In the genomic region with DNA sequence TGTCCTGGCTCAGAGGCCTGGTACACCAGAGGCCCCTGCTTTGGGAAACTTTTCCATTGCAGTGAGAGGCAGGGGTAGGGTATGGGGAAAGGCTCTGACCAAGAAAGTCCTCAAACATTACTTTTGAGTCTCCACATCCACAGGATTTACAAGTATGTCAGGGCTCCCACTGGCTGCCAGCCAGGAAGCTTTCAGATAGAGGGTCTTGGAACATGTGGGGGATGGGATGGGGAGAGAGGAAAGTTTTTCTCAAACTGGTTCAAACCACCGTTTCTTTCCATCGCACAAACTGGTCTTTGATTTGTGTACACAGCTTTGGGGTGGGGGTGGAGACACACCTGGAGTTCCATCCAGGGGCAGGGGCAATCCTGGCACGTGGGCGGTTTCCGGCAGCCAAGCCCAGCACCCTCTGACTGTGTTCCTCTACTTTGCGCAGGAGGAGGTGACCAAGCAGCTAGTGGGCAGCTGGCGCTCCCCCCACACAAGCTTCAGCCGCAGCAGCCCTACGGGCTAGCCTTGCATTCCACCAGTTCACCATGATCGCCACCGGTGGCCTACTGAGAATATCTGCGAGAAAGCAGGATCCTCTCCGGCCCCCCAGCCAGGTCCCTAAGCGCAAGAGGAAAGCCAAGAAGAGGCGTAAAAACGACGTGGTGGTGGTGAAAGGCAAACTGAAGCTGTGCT, we compare ENCODE assay signal across 9 mouse cellular contexts. TPM values are rescaled to one million over a fixed set of nuclear protein-coding genes. Genes with fewer than 3 reads are reported as not detected.
A peak's percentile ranks its signal among the peaks of the same experiment; 100 is the strongest.
DNase-seq lines count a peak whose midpoint lies in the region; ATAC-seq and TF ChIP-seq lines count a peak whose summit lies in the region.
"Had no signal": no experiment of that assay in that cellular context is flagged by ENCODE, and none has a peak within 500 bp of the region (broad histone marks: within the 10 kb centered on the region; RNA-seq: fewer than 3 reads in every experiment).

No protein-coding gene starts in this region.

- H3K9me3 ChIP-seq in heart, embryonic 15.5 days (replicated peaks): no peaks in the 10 kb centered on the region
- H3K9me3 ChIP-seq in stomach, embryonic 14.5 days (ENCODE audit: control insufficient read depth, low read depth, low read length): no peaks in the 10 kb centered on the region
- H3K9me3 ChIP-seq in stomach, postnatal 0 days (ENCODE audit: control insufficient read depth, low read length): no peaks in the 10 kb centered on the region
- H3K9me3 ChIP-seq in limb, embryonic 12.5 days: no peaks in the 10 kb centered on the region

- peaks cover 35% of the 10 kb centered on the region for H3K4me1 ChIP-seq in heart, embryonic 15.5 days (replicated peaks)
- H3K4me1 ChIP-seq in stomach, embryonic 14.5 days (ENCODE audit: control insufficient read depth, insufficient read depth, low read length): peaks cover 12% of the 10 kb centered on the region; the same call in 1 of the 2 replicates
- H3K4me1 ChIP-seq in stomach, postnatal 0 days (replicated peaks; ENCODE audit: control insufficient read depth, insufficient read depth): peaks cover 6% of the 10 kb centered on the region; the same call in 1 of the 2 replicates
- peaks cover 35% of the 10 kb centered on the region for H3K4me1 ChIP-seq in limb, embryonic 12.5 days (replicated peaks)

- no peak for DNase-seq in heart, adult 18-20 months
- DNase-seq in stomach, postnatal 0 days (ENCODE audit: low spot score): no peak
- no peak for DNase-seq in thymus, postnatal 25 days
- DNase-seq in urinary bladder, postnatal 14 days (ENCODE audit: low spot score): no peak
- no peak for DNase-seq in thymus, postnatal 10 days (ENCODE audit: low spot score in 2 of 2)

- H3K4me3 ChIP-seq in heart, embryonic 15.5 days: no peak overlapping the region
- H3K4me3 ChIP-seq in stomach, embryonic 14.5 days (ENCODE audit: low read depth, low read length): peak overlapping the region; percentile 50; the same call in 1 of the 2 replicates
- H3K4me3 ChIP-seq in stomach, postnatal 0 days (ENCODE audit: low read depth, low read length): no peak overlapping the region
- H3K4me3 ChIP-seq in limb, embryonic 12.5 days (replicated peaks): peak overlapping the region; percentile 55

- no peak for TF ChIP-seq CTCF in stomach, postnatal 0 days (IDR thresholded peaks at IDR 0.05; ENCODE audit: low read depth)

- 10% methylated on average over 17 of the region's 17 CpGs for WGBS in heart, embryonic 15.5 days
- 14% methylated on average over 17 of the region's 17 CpGs for WGBS in stomach, embryonic 14.5 days
- WGBS in stomach, postnatal 0 days: 19% methylated on average over 17 of the region's 17 CpGs
- WGBS in limb, embryonic 12.5 days: 15% methylated on average over 17 of the region's 17 CpGs

- peaks cover 86% of the 10 kb centered on the region for H3K27me3 ChIP-seq in heart, embryonic 15.5 days
- peaks cover 37% of the 10 kb centered on the region for H3K27me3 ChIP-seq in stomach, embryonic 14.5 days (ENCODE audit: control insufficient read depth, insufficient read depth, low read length)
- H3K27me3 ChIP-seq in stomach, postnatal 0 days (ENCODE audit: control insufficient read depth, insufficient read depth, low read length): peaks cover 27% of the 10 kb centered on the region
- H3K27me3 ChIP-seq in limb, embryonic 12.5 days: peaks cover 73% of the 10 kb centered on the region

- no peak overlapping the region for H3K9ac ChIP-seq in heart, embryonic 15.5 days
- H3K9ac ChIP-seq in stomach, embryonic 14.5 days (replicated peaks; ENCODE audit: low read depth, low read length): no peak overlapping the region
- no peak overlapping the region for H3K9ac ChIP-seq in stomach, postnatal 0 days (ENCODE audit: low read length)
- H3K9ac ChIP-seq in limb, embryonic 12.5 days (replicated peaks): no peak overlapping the region

- no peak for TF ChIP-seq EP300 in stomach, postnatal 0 days (optimal IDR thresholded peaks at IDR 0.05)

- no peaks in the 10 kb centered on the region for H3K36me3 ChIP-seq in heart, embryonic 15.5 days
- no peaks in the 10 kb centered on the region for H3K36me3 ChIP-seq in stomach, embryonic 14.5 days (ENCODE audit: control insufficient read depth, insufficient read depth, low read length)
- H3K36me3 ChIP-seq in stomach, postnatal 0 days (ENCODE audit: control insufficient read depth, insufficient read depth, low read length): no peaks in the 10 kb centered on the region
- H3K36me3 ChIP-seq in limb, embryonic 12.5 days: no peaks in the 10 kb centered on the region

- no peak overlapping the region for H3K27ac ChIP-seq in heart, embryonic 15.5 days
- no peak overlapping the region for H3K27ac ChIP-seq in stomach, embryonic 14.5 days (ENCODE audit: low read length)
- H3K27ac ChIP-seq in stomach, postnatal 0 days (replicated peaks): no peak overlapping the region
- H3K27ac ChIP-seq in limb, embryonic 12.5 days: no peak overlapping the region

- H3K4me2 ChIP-seq in heart, embryonic 15.5 days: peak overlapping the region; percentile 99
- H3K4me2 ChIP-seq in stomach, embryonic 14.5 days (replicated peaks; ENCODE audit: low read depth, low read length): no peak overlapping the region
- H3K4me2 ChIP-seq in stomach, postnatal 0 days (replicated peaks; ENCODE audit: low read depth): no peak overlapping the region
- peak overlapping the region; percentile 99 for H3K4me2 ChIP-seq in limb, embryonic 12.5 days

- ATAC-seq in heart, embryonic 15.5 days (replicated peaks; ENCODE audit: insufficient number of reproducible peaks, insufficient read depth, low FRiP score, low read depth): no peak
- ATAC-seq in stomach, embryonic 14.5 days (ENCODE audit: insufficient number of reproducible peaks, insufficient read depth, low FRiP score, low read depth): no peak
- ATAC-seq in stomach, postnatal 0 days (ENCODE audit: low FRiP score, low TSS enrichment): no peak
- ATAC-seq in limb, embryonic 12.5 days (ENCODE audit: insufficient number of reproducible peaks, insufficient read depth, low FRiP score, low TSS enrichment, low read depth): no peak

RNA-seq across cellular contexts. Expression of gene Tmem200c, which starts 13.6 kb away (rescaled TPM):
- 0.06 and 0.24 TPM in 2 replicates for polyA plus RNA-seq in heart, embryonic 15.5 days (2015; fragmentation: Nextera tagmentation; extraction: Ambion mirVana)
- under 1 TPM in 1 of 2 experiments, not detected in 1; 0.07 TPM for total RNA-seq in heart, adult 18-20 months (2021)
- polyA plus RNA-seq in stomach, embryonic 14.5 days (2014; fragmentation: Nextera tagmentation; extraction: Ambion mirVana): 0.46 and 0.67 TPM in 2 replicates
- polyA plus RNA-seq in stomach, postnatal 0 days (2015; fragmentation: Nextera tagmentation; extraction: Ambion mirVana): 0.15 and 0.16 TPM in 2 replicates
- polyA plus RNA-seq in limb, embryonic 12.5 days (2016; fragmentation: Nextera tagmentation; extraction: Ambion mirVana): 3.5 and 4.3 TPM in 2 replicates
- polyA plus RNA-seq: liver, embryonic 16.5 days had no signal

Comparison
In these comparisons a context has a peak if more than half of its experiments do, and no peak if none do; other contexts are left out.
1. H3K4me3 ChIP-seq: peak in stomach, embryonic 14.5 days (single experiment) and limb, embryonic 12.5 days (single experiment); none in heart, embryonic 15.5 days (single experiment) and stomach, postnatal 0 days (single experiment).
2. H3K4me2 ChIP-seq: peak in heart, embryonic 15.5 days (single experiment) and limb, embryonic 12.5 days (single experiment); none in stomach, embryonic 14.5 days (single experiment) and stomach, postnatal 0 days (single experiment).